Mouse (Mus musculus): ENCODE results near the gene Macrod2. TPM values are rescaled to one million over a fixed set of nuclear protein-coding genes. Genes with fewer than 3 reads are reported as not detected.

Macrod2 gene
- polyA plus RNA-seq, 1 experiment from 2014 or later = 65.9 TPM

DNA sequence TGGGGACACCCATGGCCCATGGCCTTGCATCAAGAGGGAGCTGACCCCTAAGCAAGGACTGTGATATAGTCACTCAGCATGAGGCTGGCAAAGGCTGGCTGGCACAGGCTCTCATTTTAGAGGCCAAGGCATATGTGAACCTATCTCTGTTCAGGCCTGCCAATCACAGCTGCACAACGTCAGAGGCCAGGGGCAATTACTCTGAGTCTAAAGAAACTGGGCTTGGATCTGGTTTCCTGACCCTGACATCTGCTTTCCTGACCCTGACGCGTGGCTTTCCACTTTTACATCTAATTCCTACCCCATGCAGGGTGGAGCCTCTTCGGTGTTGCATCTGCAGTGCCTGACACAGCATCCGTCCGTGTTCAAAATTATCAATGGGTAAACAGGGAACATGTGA is 2009.2 kb downstream of the Macrod2 start:
- H3K36me3 ChIP-seq (ENCODE audit: control insufficient read depth, insufficient read depth, low read length) = no peaks in the 10 kb centered on the region
- no peaks in the 10 kb centered on the region for H3K4me1 ChIP-seq (ENCODE audit: control insufficient read depth, insufficient read depth, low read length)
- H3K9me3 ChIP-seq (ENCODE audit: control insufficient read depth, low read length) = no peaks in the 10 kb centered on the region
- H3K27ac ChIP-seq (ENCODE audit: low read depth, low read length) = no peak overlapping the region
- H3K27me3 ChIP-seq (ENCODE audit: control insufficient read depth, insufficient read depth, low read length) = no peaks in the 10 kb centered on the region
- no peak for ATAC-seq (ENCODE audit: low read depth)
- no peak overlapping the region for H3K4me3 ChIP-seq (ENCODE audit: low read depth, low read length)
- H3K9ac ChIP-seq (replicated peaks; ENCODE audit: low read depth, low read length) = no peak overlapping the region
- WGBS = 56% methylated on average over 6 of the region's 6 CpGs
- no peak overlapping the region for H3K4me2 ChIP-seq (ENCODE audit: low read depth, low read length)

DNA sequence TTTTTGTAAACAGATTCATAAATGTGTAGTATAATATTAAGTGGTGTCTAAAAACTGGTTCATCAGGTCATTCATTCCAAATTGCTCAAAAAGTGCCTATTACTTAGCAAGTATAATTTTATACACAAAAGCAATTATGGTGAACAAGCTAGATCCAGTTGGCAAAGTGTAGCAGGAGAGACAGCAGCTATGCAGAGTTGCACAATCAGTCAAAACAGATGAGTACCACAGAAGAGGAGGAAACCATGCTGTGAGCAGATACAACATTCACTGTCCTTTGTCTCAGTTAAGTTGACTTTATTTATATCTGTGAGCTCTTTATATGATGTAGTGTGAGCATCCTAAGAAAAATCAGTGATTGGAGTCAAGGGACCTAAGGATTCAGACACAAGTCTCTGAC is 2012.2 kb downstream of the Macrod2 start:
- no peak overlapping the region for H3K27ac ChIP-seq (ENCODE audit: low read depth, low read length)
- H3K9me3 ChIP-seq (ENCODE audit: control insufficient read depth, low read length) = no peaks in the 10 kb centered on the region
- no peaks in the 10 kb centered on the region for H3K36me3 ChIP-seq (ENCODE audit: control insufficient read depth, insufficient read depth, low read length)
- H3K4me3 ChIP-seq (ENCODE audit: low read depth, low read length) = no peak overlapping the region
- H3K4me1 ChIP-seq (ENCODE audit: control insufficient read depth, insufficient read depth, low read length) = no peaks in the 10 kb centered on the region
- H3K4me2 ChIP-seq (ENCODE audit: low read depth, low read length) = no peak overlapping the region
- ATAC-seq (ENCODE audit: low read depth) = no peak
- H3K9ac ChIP-seq (replicated peaks; ENCODE audit: low read depth, low read length) = no peak overlapping the region
- no peaks in the 10 kb centered on the region for H3K27me3 ChIP-seq (ENCODE audit: control insufficient read depth, insufficient read depth, low read length)

DNA sequence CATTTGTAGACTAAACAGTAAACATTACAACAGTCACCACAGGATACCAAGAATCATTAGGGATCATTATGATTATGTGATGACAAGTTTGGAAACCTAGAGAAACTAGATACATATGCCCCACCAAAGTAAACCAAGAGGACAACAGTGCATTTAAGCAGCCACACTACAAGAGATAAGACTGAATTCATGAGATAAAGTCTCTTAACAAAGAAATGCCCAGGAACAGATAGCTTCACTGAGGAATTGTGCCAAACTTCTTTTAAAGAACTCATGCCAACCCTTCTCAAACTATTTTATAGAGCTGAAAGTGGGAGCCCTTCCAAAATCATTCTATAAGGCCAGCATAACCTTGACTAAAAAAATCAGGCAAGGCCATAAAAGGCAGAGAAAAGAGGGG is 2015.0 kb downstream of the Macrod2 start:
- no peak overlapping the region for H3K4me3 ChIP-seq (ENCODE audit: low read depth, low read length)
- no peaks in the 10 kb centered on the region for H3K9me3 ChIP-seq (ENCODE audit: control insufficient read depth, low read length)
- no peak overlapping the region for H3K9ac ChIP-seq (replicated peaks; ENCODE audit: low read depth, low read length)
- H3K4me2 ChIP-seq (ENCODE audit: low read depth, low read length) = no peak overlapping the region
- H3K27ac ChIP-seq (ENCODE audit: low read depth, low read length) = no peak overlapping the region
- ATAC-seq (ENCODE audit: low read depth) = no peak
- H3K27me3 ChIP-seq (ENCODE audit: control insufficient read depth, insufficient read depth, low read length) = no peaks in the 10 kb centered on the region
- no peaks in the 10 kb centered on the region for H3K36me3 ChIP-seq (ENCODE audit: control insufficient read depth, insufficient read depth, low read length)
- H3K4me1 ChIP-seq (ENCODE audit: control insufficient read depth, insufficient read depth, low read length) = no peaks in the 10 kb centered on the region

DNA sequence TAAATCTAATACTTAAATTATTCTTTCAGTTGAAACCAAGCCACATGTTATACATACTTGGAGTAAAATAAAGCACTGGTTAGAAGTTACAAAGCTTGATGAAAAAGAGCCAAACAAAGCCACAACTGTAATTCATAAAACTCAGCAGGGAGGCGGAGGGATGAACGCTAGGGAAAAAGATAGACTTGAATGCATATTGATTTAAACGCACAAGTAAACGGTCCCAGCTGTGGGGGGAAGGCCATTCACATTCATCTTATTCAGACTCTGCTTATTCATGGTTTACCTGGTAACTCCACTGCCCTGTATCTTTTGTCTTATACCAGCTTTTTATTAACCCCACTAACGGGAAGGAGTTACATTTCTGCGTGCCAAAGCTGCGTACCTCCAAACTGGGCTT is 2038.0 kb downstream of the Macrod2 start:
- H3K4me2 ChIP-seq (ENCODE audit: low read depth, low read length) = no peak overlapping the region
- H3K9me3 ChIP-seq (ENCODE audit: control insufficient read depth, low read length) = no peaks in the 10 kb centered on the region
- no peak for ATAC-seq (ENCODE audit: low read depth)
- no peak overlapping the region for H3K27ac ChIP-seq (ENCODE audit: low read depth, low read length)
- 51% methylated on average over 7 of the region's 7 CpGs for WGBS
- no peak overlapping the region for H3K9ac ChIP-seq (replicated peaks; ENCODE audit: low read depth, low read length)
- H3K4me1 ChIP-seq (ENCODE audit: control insufficient read depth, insufficient read depth, low read length) = no peaks in the 10 kb centered on the region
- H3K4me3 ChIP-seq (ENCODE audit: low read depth, low read length) = no peak overlapping the region
- no peaks in the 10 kb centered on the region for H3K36me3 ChIP-seq (ENCODE audit: control insufficient read depth, insufficient read depth, low read length)
- H3K27me3 ChIP-seq (ENCODE audit: control insufficient read depth, insufficient read depth, low read length) = no peaks in the 10 kb centered on the region

DNA sequence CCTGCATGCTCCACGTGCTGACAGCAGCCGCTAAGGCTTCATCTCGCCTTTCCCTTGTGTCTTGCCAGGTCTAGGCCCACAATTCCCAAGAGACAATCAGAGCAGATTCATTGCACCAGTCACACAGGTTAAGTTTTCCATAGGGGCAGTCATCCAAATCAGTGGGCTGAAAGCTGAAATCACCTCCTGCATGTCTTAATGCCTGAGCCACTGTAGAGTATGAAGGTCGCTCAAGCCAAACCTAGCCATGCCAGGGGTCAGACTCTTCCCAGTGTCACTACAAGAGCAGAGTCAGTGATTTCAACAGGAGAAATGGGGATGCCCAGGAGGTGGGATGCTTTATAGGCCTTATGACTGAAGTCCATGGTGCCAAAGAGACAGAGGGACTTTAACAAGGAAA is 2039.6 kb downstream of the Macrod2 start:
- WGBS = 94% methylated on average over 4 of the region's 4 CpGs
- Histone ChIP-seq H3K36me3 (ENCODE audit: control insufficient read depth, insufficient read depth, low read length) (no peaks in the 10 kb centered on the region), H3K9me3 (ENCODE audit: control insufficient read depth, low read length) (no peaks in the 10 kb centered on the region), H3K9ac (replicated peaks; ENCODE audit: low read depth, low read length) (no peak overlapping the region), H3K4me1 (ENCODE audit: control insufficient read depth, insufficient read depth, low read length) (no peaks in the 10 kb centered on the region), H3K4me3 (ENCODE audit: low read depth, low read length) (no peak overlapping the region), H3K4me2 (ENCODE audit: low read depth, low read length) (no peak overlapping the region), H3K27me3 (ENCODE audit: control insufficient read depth, insufficient read depth, low read length) (no peaks in the 10 kb centered on the region), H3K27ac (ENCODE audit: low read depth, low read length) (no peak overlapping the region)
- no peak for ATAC-seq (ENCODE audit: low read depth)

- Histone ChIP-seq H3K4me3 (ENCODE audit: low read depth, low read length) (no peak overlapping the region), H3K9me3 (ENCODE audit: control insufficient read depth, low read length) (no peaks in the 10 kb centered on the region), H3K27me3 (ENCODE audit: control insufficient read depth, insufficient read depth, low read length) (no peaks in the 10 kb centered on the region), H3K4me1 (ENCODE audit: control insufficient read depth, insufficient read depth, low read length) (no peaks in the 10 kb centered on the region), H3K9ac (replicated peaks; ENCODE audit: low read depth, low read length) (no peak overlapping the region), H3K4me2 (ENCODE audit: low read depth, low read length) (no peak overlapping the region), H3K36me3 (ENCODE audit: control insufficient read depth, insufficient read depth, low read length) (no peaks in the 10 kb centered on the region), H3K27ac (ENCODE audit: low read depth, low read length) (no peak overlapping the region)
- peak; percentile 54; the same call in 1 of the 2 replicates for ATAC-seq (ENCODE audit: low read depth)
- WGBS = 71% methylated on average over 6 of the region's 6 CpGs
Measured at GRCm38 (mm10) chr2:142437606-142438461, 2042.7 kb downstream of the Macrod2 start.

Other genes with a start within 250 kb of the Macrod2 start
- not detected in 2 replicates for gene Gm17374, start 243.3 kb upstream of the Macrod2 start, polyA plus RNA-seq (2014; fragmentation: Nextera tagmentation; extraction: Ambion mirVana)
- 17.6 and 21.4 TPM in 2 replicates for gene Esf1, start 224.7 kb upstream of the Macrod2 start, polyA plus RNA-seq (2014; fragmentation: Nextera tagmentation; extraction: Ambion mirVana)
- gene Ndufaf5, start 224.7 kb upstream of the Macrod2 start, polyA plus RNA-seq (2014; fragmentation: Nextera tagmentation; extraction: Ambion mirVana) = 59.2 and 63.3 TPM in 2 replicates
- not detected in 2 replicates for gene Sel1l2, start 5.6 kb upstream of the Macrod2 start, polyA plus RNA-seq (2014; fragmentation: Nextera tagmentation; extraction: Ambion mirVana)